Mouse (Mus musculus) heart, adult 11 months (tissue): ENCODE data around the gene Bcar1.

Source experiments
- DNase-seq: peaks from one replicate; pipeline ENCODE4 v3.0.0; 2022

The Bcar1 gene

GRCm38 (mm10) chr8:111743792-111744696 is at the start of gene Bcar1:
Gene Bcar1 (minus strand): TSS chr8:111743809.
- peak; percentile 99 for DNase-seq

- no peak for DNase-seq
These were observed 46.0 kb upstream of the Bcar1 start for GRCm38 (mm10) chr8:111789639-111790038.

GRCm38 (mm10) chr8:111789200-111789599 is 45.6 kb upstream of the Bcar1 start:
- no peak for DNase-seq

GRCm38 (mm10) chr8:111788497-111788896 is 44.9 kb upstream of the Bcar1 start:
- no peak for DNase-seq

GRCm38 (mm10) chr8:111788085-111788484 is 44.5 kb upstream of the Bcar1 start:
- DNase-seq: no peak

- DNase-seq: no peak
These were observed 44.1 kb upstream of the Bcar1 start for GRCm38 (mm10) chr8:111787683-111788082.

GRCm38 (mm10) chr8:111786701-111787588 is 43.3 kb upstream of the Bcar1 start:
- DNase-seq: no peak

GRCm38 (mm10) chr8:111786116-111786515 is 42.5 kb upstream of the Bcar1 start:
- DNase-seq: no peak

- no peak for DNase-seq
These were observed 39.2 kb upstream of the Bcar1 start for GRCm38 (mm10) chr8:111782671-111783394.

GRCm38 (mm10) chr8:111782161-111782560 is 38.6 kb upstream of the Bcar1 start:
- no peak for DNase-seq

GRCm38 (mm10) chr8:111780697-111781424 is 37.3 kb upstream of the Bcar1 start:
- no peak for DNase-seq

- DNase-seq: peak; percentile 96
These were observed 36.1 kb upstream of the Bcar1 start for GRCm38 (mm10) chr8:111779690-111780089.

- no peak for DNase-seq
These were observed 35.2 kb upstream of the Bcar1 start for GRCm38 (mm10) chr8:111778801-111779200.

- DNase-seq: no peak
These were observed 32.9 kb upstream of the Bcar1 start for GRCm38 (mm10) chr8:111776492-111776891.

GRCm38 (mm10) chr8:111775766-111776165 is 32.2 kb upstream of the Bcar1 start:
- DNase-seq: no peak

GRCm38 (mm10) chr8:111773476-111773875 is 29.9 kb upstream of the Bcar1 start:
- DNase-seq: no peak

GRCm38 (mm10) chr8:111773057-111773456 is 29.4 kb upstream of the Bcar1 start:
- DNase-seq: no peak

- peak; percentile 93 for DNase-seq
These were observed 28.5 kb upstream of the Bcar1 start for GRCm38 (mm10) chr8:111772083-111772482.

GRCm38 (mm10) chr8:111771625-111772020 is 28.0 kb upstream of the Bcar1 start:
- DNase-seq: no peak

- no peak for DNase-seq
These were observed 27.5 kb upstream of the Bcar1 start for GRCm38 (mm10) chr8:111770958-111771624.

- DNase-seq: peak; percentile 96
These were observed 26.3 kb upstream of the Bcar1 start for GRCm38 (mm10) chr8:111769764-111770428.
